Mouse (Mus musculus) mesoderm, embryonic 11.5 days (tissue): ENCODE data around the gene Grid2.

Source experiments
- DNase-seq: peaks from one replicate; pipeline ENCODE4 v3.0.0-alpha.2; 2012; ENCODE audit warnings: low read depth, low spot score

Grid2 gene

DNA sequence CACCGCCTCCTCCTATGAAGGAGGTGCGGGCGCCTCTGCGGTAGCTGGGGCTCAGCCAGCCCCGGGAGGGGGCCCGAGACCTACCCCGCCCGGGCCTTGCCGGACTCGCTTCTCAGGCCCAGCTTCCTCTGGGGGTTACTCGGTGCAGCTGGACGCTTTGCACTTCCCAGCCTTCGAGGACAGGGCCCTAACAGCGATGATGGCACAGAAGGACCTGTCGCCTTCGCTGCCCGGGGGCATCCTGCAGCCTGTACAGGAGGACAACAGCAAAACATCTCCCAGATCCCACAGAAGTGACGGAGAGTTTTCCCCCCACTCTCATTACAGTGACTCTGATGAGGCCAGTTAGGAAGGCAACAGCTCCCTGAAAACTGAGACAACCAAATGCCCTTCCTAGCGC is 1474.4 kb downstream of the Grid2 start:
- no peak for DNase-seq

DNA sequence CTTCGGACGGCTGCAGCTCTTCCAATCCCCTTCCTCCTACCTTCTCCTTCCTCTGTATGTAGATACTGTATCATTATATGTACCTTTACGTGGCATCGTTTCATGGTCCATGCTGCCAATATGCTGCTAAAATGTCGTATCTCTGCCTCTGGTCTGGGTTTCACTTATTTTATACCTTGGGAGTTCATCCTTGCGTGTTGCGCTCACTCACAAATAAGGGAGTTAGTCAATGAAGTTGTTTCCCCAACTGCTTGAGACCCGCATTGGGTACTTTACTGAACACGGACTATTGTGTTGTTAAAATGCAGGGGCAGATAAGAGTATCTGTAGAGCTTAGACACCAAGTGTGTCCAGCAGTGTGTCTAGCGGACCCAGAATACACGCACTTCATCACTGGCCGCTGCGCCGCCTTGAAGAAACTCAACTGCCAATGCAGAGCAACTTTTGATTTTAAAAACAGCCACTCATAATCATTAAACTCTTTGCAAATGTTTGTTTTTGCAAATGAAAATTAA is 1474.9 kb downstream of the Grid2 start:
- DNase-seq, result no peak

DNA sequence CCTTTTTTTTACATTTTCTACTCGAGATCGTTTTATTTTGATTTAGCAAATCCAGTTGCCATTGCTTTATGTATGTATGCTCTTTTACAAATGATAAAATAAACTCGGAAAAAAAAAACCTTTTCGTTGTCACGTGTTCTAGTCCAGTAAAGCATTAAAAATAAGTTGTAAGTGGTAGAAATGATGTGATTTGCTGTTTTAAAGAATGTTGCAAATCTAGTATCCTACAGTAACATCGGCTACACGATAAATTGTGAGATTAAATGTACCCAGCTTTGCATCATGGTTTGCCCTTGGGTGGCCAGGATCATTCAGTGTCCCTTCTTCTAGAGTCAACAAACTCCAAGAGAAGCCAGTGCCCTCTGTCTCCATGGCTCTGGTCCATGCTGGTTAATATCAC is 1475.5 kb downstream of the Grid2 start:
- DNase-seq, result no peak

DNA sequence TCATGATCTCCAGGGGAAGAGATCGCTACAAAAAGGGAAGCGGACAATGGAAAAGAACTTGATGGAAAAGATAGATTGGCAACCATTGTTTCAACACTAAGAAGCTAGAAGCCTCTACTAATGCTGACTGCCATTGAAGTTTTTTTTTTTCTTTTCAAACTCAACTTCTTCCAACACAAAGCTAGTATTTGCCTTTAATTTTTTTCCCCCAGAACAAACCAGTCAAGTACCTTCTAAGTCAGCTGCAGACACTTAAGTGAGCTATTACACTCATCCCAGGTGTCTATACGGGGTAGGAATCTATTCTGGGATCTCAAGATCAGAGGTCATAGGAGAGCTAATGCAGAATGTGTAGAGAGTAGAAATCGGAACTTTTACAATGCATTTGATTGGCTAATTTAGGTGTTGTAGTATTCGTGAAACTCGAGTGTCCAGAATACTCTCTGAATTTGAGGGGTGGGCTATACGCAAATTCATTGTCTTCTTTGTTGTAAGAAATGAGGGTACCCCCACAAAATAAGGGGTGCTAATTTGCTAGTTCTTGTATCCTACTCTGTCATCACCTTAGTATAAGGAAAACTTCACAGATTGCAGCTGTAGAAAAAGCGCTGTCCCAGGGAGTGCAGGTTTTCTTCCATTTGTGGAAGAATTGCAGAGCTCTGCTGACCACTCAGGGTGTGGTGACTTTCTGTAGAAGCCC is 1476.1 kb downstream of the Grid2 start:
- no peak for DNase-seq

DNA sequence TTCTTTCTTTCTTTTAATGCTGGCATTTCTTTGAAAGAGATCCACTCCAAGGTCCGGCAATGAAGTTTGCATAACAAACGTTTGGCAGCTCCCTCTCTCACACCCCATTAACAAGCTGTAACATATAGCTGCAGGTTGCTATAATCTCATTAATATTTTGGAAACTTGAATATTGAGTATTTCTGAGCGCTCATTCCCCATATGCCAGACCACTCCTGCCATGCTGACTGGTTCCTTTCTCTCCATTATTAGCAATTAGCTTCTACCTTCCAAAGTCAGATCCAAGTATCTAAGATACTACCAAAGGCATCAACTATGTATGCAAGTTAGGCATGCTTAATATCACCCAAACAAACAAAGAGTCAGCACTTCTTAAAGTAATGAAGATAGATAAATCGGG is 1477.6 kb downstream of the Grid2 start:
- DNase-seq, result peak; percentile 2

DNA sequence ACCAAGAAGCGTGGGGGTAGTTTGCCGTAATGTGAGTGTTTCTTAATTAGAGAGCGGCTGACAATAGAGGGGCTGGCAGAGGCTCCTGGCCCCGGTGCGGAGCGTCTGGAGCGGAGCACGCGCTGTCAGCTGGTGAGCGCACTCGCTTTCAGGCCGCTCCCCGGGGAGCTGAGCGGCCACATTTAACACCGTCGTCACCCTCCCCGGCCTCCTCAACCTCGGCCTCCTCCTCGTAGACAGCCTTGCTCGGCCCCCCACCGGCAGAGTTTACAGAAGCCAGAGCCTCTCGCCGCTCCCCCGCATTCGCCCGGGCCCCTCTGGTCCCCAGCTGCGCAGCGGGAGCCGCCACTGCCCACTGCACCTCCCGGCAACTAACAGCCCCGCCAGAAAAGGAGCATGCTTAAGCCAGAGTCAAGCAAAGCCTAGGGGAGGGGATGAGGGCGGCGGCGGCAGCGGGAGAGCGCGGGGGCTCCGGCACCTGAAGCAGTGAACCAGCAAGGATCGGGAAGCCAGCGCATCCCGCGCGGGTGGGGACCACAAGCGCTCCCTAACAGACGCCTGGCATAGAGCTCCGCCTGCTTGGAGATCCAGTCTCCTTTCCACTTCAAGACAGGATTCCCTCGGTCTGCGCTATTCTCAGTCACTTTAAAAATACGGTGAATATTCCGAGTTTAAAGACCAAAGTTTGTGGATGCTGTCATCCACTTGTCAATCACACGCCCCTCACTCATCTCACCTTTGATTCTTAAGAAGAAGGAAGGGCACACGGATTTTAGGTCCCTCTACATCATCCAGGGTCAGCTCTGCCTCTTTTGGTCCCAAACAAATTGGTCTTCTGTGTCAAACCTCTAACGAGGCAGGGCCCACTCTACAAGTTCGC is 1479.0 kb downstream of the Grid2 start:
- DNase-seq, result peak; percentile 56

DNA sequence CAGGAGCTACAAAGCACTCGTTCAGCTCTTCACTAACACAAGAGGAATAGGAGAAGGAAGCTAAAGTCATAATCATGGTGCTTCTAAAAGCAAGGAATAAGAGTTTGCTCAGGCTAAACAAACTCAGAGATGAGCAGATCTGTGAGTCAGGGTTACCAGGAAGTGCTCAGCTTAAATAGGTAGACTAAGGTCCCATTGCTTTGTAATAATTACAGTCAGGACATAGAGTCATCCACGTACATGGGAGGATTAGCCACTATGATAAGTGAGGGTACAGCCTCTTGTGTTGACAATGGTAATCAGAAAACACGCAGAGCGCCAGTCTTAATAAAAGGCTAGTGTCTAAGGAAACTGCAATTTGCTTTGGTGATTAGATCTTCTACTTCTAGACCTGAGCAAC is 1480.6 kb downstream of the Grid2 start:
- DNase-seq, result no peak

DNA sequence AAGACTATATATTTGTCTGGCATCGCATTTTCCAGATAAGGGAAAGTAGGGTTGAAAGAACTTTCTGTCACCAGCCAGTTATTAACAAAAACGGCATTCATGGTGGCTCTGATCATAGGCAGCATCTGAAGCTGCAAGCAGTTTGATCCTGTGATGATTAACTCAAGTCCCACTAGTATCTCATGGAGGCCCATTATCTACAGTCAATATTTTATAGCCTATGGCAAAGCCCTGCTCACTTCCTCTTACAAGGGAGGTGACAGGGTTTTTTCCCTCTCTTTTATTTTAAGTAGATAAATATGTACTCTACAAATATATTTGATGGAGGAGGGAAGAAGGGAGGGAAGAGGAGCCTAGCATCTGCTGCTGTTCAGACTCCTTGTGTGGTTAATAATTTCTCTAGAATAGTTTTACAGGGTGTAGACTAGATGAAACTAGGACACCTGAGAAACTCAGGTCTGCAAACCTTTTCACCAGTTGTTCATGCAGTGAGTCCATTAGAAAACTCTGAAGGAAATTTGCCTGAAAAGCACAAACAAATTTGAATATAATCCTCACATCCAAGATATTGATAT is 1487.3 kb downstream of the Grid2 start:
- no peak for DNase-seq
